Mouse (Mus musculus): Measurements from ENCODE around the gene Wdr18. TPM values are rescaled to one million over a fixed set of nuclear protein-coding genes. Genes with fewer than 3 reads are reported as not detected.

Gene Wdr18
- total and polyA plus RNA-seq, 3 experiments, result 54.2 to 92.1 (median 70.8) TPM

DNA sequence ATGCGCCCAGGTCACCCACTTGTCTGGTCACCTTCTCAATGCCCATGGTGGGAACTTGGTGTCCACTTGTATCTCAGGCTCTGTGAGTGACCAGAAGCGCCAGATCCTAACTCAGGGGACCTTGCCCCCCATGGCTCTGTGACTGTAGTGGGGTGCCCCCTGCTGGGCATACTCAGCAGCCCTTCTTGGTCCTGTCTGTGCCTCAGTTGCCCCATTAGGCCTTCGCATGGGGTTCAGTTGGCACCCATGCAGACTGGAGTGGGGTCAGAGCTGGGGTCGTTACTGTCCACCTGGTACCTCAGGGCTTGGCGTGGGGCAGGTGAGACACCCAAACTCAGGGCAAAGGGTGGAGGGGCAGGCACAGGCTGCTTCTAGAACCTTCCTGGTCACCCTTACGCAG is 6.0 kb upstream of the Wdr18 start:
- TF ChIP-seq CTCF (conservative IDR thresholded peaks at IDR 0.05 in 1 of 2, IDR thresholded peaks at IDR 0.05 in 1 of 2; ENCODE audit: low read depth in 2 of 2, low read length in 2 of 2) (peak; percentile 25 to 75; a peak in 3 of 4 replicates), ZC3H11A (IDR thresholded peaks at IDR 0.05; ENCODE audit: low read depth, low read length) (0 out of 2 replicates have a peak, but pooled peaks have one; percentile 14), JUND (conservative IDR thresholded peaks at IDR 0.05; ENCODE audit: low read depth, low read length) (no peak), MAZ (IDR thresholded peaks at IDR 0.05; ENCODE audit: low read depth, low read length) (no peak), IRF4 (IDR thresholded peaks at IDR 0.05; ENCODE audit: low read depth, low read length) (peak; percentile 5; the same call in 1 of the 2 replicates), TCF12 (IDR thresholded peaks at IDR 0.05; ENCODE audit: low read depth, low read length) (no peak; the same call in 1 of the 2 replicates), JUN (IDR thresholded peaks at IDR 0.05; ENCODE audit: insufficient read depth, low read depth, low read length) (no peak), GABPA (IDR thresholded peaks at IDR 0.05; ENCODE audit: insufficient replicate concordance, low read depth, low read length) (no peak), POLR2AphosphoS2 (IDR thresholded peaks at IDR 0.05; ENCODE audit: low read depth, low read length) (no peak; the same call in 1 of the 2 replicates), MEF2A (IDR thresholded peaks at IDR 0.05; ENCODE audit: borderline replicate concordance, low read depth, low read length) (peak; percentile 21; the same call in 1 of the 2 replicates), RAD21 (IDR thresholded peaks at IDR 0.05; ENCODE audit: low read depth, low read length) (peak; percentile 69), ELF1 (IDR thresholded peaks at IDR 0.05; ENCODE audit: low read depth, low read length) (no peak), SMC3 (IDR thresholded peaks at IDR 0.05; ENCODE audit: low read depth, low read length) (peak; percentile 79), MYC (IDR thresholded peaks at IDR 0.05; ENCODE audit: low read depth, low read length) (no peak), ZNF384 (IDR thresholded peaks at IDR 0.05; ENCODE audit: low read depth, low read length) (no peak)
- dilution Hi-C loops (cut with MboI; ENCODE audit: extremely low pct_ligation_motif_present, extremely low pct_unique_long_range_greater_than_20kb, low sequenced_read_pairs) (no loop called here), in situ Hi-C loops (cut with MboI; ENCODE audit: low pct_ligation_motif_present, low pct_unique_long_range_greater_than_20kb, low sequenced_read_pairs) (no loop called here)
- no peak for DNase-seq (ENCODE audit: extremely low read depth)
- Histone ChIP-seq H3K9ac (ENCODE audit: insufficient read depth, low read depth) (no peak overlapping the region), H3K4me2 (ENCODE audit: insufficient read depth, low read depth, poor library complexity, severe bottlenecking) (no peak overlapping the region), H3K36me3 (replicated peaks in 1 of 2; ENCODE audit: control insufficient read depth in 1 of 2, insufficient read depth in 1 of 2, low read length in 1 of 2) (peaks cover 40 to 53% of the 10 kb centered on the region in 2 experiments), H3K4me3 (replicated peaks in 1 of 3; ENCODE audit: low read depth in 2 of 3, low read length in 2 of 3, poor library complexity in 1 of 3) (no peak overlapping the region), H3K4me1 (ENCODE audit: control insufficient read depth in 1 of 2, insufficient read depth in 2 of 2) (peaks cover 28 to 57% of the 10 kb centered on the region in 2 experiments), H3K9me3 (replicated peaks; ENCODE audit: low read length) (no peaks in the 10 kb centered on the region), H3K27me3 (replicated peaks) (no peaks in the 10 kb centered on the region), H3K79me2 (replicated peaks; ENCODE audit: control insufficient read depth, extremely low read depth, insufficient read depth, poor library complexity, severe bottlenecking) (no peaks in the 10 kb centered on the region), H3K27ac (ENCODE audit: insufficient read depth, low read depth) (no peak overlapping the region)

DNA sequence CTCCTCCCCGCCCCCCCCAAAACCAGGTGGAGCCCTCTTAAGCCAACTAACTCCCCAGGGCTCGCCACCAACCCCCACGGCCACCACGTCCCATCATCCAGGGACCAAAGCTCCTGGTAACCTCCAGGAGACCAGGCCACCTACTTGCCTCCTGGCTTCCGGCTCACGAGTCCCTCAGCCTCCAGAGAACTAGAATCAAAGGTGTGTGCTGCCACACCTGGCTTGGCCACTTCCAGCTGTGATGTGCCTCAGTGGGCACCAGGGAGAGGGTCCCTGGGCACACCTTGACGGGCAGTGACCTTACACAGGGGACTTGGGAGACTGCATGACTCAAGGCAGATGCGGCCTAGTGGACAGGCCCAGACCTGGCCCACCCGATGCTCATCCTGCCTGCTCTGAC is 4.3 kb upstream of the Wdr18 start:
- peaks cover 23 to 36% of the 10 kb centered on the region in 2 experiments for H3K36me3 ChIP-seq (replicated peaks in 1 of 2; ENCODE audit: control insufficient read depth in 1 of 2, insufficient read depth in 1 of 2, low read length in 1 of 2)
- no peak overlapping the region for H3K4me3 ChIP-seq (replicated peaks in 1 of 3; ENCODE audit: low read depth in 2 of 3, low read length in 2 of 3, poor library complexity in 1 of 3)
- H3K4me2 ChIP-seq (ENCODE audit: insufficient read depth, low read depth, poor library complexity, severe bottlenecking), result no peak overlapping the region
- in situ Hi-C loops (cut with MboI; ENCODE audit: low pct_ligation_motif_present, low pct_unique_long_range_greater_than_20kb, low sequenced_read_pairs) (no loop called here), dilution Hi-C loops (cut with MboI; ENCODE audit: extremely low pct_ligation_motif_present, extremely low pct_unique_long_range_greater_than_20kb, low sequenced_read_pairs) (no loop called here)
- no peaks in the 10 kb centered on the region for H3K27me3 ChIP-seq (replicated peaks)
- DNase-seq (ENCODE audit: extremely low read depth), result no peak
- peaks cover 23 to 52% of the 10 kb centered on the region in 2 experiments for H3K4me1 ChIP-seq (ENCODE audit: control insufficient read depth in 1 of 2, insufficient read depth in 2 of 2)
- TF ChIP-seq SIN3A (IDR thresholded peaks at IDR 0.05; ENCODE audit: low read length), result no peak
- peak; percentile 5; the same call in 1 of the 2 replicates for TF ChIP-seq POLR2AphosphoS2 (IDR thresholded peaks at IDR 0.05; ENCODE audit: low read depth, low read length)
- peak overlapping the region; percentile 53 for H3K27ac ChIP-seq (ENCODE audit: insufficient read depth, low read depth)
- H3K79me2 ChIP-seq (replicated peaks; ENCODE audit: control insufficient read depth, extremely low read depth, insufficient read depth, poor library complexity, severe bottlenecking), result peaks cover 7% of the 10 kb centered on the region
- H3K9me3 ChIP-seq (replicated peaks; ENCODE audit: low read length), result no peaks in the 10 kb centered on the region
- H3K9ac ChIP-seq (ENCODE audit: insufficient read depth, low read depth), result no peak overlapping the region
